Mouse (Mus musculus): ENCODE measurements around the gene Pik3c2b. TPM values are rescaled to one million over a fixed set of nuclear protein-coding genes. Genes with fewer than 3 reads are reported as not detected.
"Not testable (repeated sequence)": the region's sequence is repeated elsewhere in the genome, so short reads cannot be mapped to it uniquely, and the experiment has no call there.

Gene Pik3c2b
- total RNA-seq, 2 experiments from 2014 or later = 12.3 to 17.3 TPM

- no peak for DNase-seq (ENCODE audit: extremely low spot score in 1 of 2, low spot score in 1 of 2)
These were observed 12.5 kb upstream of the Pik3c2b start for GRCm38 (mm10) chr1:133032981-133033315.

DNA sequence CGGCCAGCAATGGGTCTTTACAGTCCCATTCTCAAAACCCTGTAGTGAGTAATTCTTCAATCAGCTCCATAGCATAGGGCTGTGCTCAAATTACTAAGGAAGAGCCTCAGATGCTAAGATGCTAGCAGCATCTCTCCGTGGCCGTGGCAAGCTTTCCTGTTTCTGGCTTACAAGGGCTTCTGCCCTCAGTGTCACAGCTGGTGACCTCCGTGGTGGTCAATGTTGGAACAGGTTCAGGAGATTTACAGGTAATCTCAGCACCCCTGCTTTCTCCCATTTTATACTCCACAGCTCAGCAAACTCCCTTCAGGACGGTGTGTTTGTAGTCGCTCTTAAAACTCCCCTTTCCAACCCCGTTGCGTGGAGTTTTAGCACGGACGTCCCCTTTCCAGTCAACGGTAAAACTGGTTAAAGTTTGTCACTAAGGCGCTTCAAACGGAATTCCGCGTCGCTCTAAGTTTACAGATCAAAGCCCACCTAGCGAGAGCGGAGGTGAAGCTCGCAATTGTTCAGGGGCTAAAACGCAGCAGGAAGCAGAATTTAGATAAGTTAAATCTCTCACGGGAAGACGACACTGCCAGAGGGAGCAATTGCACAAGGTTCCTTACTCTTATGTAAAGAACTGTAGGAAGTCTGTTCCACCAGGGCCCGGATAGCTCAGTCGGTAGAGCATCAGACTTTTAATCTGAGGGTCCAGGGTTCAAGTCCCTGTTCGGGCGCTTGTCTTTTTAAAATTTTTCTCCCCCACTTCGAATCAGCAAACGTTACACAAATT lies 12.0 kb upstream of the Pik3c2b start:
- peak; percentile 48 to 60 for DNase-seq (ENCODE audit: extremely low spot score in 1 of 2, low spot score in 1 of 2)

- DNase-seq (ENCODE audit: extremely low spot score in 1 of 2, low spot score in 1 of 2) = peak in 1 of 2 experiments; percentile 63
These were observed 11.4 kb upstream of the Pik3c2b start for GRCm38 (mm10) chr1:133034091-133034460.

DNA sequence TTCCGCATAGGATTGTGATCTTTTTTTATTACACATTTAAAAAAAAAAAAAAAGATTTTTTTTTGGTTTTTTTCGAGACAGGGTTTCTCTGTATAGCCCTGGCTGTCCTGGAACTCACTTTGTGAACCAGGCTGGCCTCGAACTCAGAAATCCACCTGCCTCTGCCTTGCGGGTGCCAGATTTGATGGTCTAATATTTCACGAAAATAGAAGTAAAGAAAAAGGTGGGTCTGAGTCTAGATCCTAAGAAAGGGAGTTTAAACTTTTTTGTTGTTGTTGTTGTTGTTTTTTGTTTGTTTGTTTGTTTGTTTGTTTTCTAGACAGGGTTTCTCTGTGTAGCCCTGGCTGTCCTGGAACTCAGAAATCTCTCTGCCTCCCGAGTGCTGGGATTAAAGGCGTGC lies 10.8 kb upstream of the Pik3c2b start:
- not testable (repeated sequence) for DNase-seq (ENCODE audit: extremely low spot score in 1 of 2, low spot score in 1 of 2)

DNA sequence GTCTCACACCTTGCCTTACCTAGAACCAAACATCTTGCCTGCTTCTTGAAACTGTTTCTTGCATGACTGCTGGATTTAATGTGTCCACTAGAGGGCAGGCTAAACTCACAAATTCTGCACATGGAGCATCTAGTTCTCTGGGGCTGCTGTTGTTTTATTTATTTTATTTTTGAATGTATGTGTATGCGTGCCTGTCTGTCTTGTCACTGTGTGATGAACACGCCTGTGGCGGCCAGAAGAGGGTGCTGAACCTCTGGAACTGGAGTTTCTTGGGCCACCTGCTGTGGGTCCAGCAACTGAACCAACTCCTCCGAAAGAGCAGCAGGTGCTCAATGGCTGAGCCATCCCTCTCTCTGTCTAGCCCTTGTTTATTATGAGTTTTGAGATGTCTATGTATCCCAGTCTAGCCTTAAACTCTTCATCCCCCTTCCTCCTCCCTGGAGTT lies 5.9 kb upstream of the Pik3c2b start:
- DNase-seq (ENCODE audit: extremely low spot score in 1 of 2, low spot score in 1 of 2) = peak in 1 of 2 experiments; percentile 55

DNA sequence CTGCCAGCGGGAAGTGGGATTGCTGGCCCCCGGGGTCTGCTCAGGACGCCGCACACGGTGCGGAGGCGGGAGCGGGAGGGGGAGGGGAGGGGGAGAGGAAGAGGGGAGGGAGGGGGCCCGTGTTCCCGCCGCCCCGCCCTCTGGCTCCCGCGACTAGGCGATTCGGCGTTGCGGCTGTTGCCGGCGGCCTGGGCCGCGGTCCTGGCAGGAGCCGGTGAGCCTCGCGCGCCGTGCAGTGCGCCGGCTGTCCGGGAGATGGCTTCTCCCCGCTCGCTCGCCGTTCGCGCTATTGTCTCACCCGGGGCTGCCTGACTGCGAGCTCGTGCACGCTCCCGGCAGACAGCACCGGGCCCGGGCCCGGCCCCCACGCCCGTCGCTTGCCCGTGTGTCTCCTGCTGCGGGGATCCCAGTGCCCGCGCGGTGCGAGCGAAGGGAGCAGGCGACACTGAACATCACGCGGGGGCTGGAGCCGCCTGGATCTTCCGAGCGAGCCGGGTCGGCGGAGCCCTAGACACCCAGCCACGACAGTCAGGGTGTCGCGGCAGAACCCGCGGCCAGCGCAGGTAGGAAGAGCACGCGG lies 484 bp downstream of the Pik3c2b start:
- DNase-seq (ENCODE audit: extremely low spot score in 1 of 2, low spot score in 1 of 2) = peak; percentile 54 to 70

- DNase-seq (ENCODE audit: extremely low spot score in 1 of 2, low spot score in 1 of 2) = no peak
These were observed 1.0 kb downstream of the Pik3c2b start for GRCm38 (mm10) chr1:133046441-133046931.

DNA sequence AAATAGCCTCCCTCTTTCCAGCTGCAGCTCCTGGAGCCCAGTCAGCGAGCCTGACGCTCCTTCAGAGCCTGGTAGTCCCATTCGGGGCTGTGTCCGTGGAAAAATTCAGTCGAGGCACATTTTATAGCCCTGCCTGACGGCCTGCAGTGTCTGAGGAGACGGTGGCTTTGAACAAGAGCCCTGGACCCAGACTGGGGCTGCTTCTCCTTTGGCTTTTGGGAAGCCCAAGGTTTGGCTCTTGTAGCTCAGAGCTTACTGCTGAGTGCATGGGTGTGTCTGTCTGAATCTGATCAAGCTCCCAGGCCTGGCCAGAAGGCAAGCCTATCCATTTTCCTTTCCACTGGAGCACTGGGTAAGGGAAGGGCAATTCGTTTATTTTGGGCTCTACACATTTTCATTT lies 2.1 kb downstream of the Pik3c2b start:
- no peak for DNase-seq (ENCODE audit: extremely low spot score in 1 of 2, low spot score in 1 of 2)

DNA sequence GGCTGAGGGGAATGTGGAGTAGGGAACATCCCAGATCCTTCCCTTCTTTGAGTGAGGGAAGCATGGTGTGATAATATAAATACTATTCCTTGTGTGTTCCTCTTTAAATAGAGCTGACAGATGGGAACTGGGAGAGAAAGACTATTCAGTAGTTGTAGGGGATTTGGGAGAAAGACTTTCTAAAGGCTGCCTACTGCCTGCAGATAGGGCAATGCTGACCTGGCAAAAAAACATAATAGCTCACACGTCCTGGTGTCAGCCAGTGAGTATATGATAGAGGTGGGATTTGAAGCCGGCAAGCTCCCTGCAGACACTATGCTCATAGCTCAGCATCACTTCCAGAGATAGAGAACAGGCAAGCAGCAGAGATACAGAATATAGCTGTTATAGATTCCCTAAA lies 3.2 kb downstream of the Pik3c2b start:
- DNase-seq (ENCODE audit: extremely low spot score in 1 of 2, low spot score in 1 of 2) = no peak

DNA sequence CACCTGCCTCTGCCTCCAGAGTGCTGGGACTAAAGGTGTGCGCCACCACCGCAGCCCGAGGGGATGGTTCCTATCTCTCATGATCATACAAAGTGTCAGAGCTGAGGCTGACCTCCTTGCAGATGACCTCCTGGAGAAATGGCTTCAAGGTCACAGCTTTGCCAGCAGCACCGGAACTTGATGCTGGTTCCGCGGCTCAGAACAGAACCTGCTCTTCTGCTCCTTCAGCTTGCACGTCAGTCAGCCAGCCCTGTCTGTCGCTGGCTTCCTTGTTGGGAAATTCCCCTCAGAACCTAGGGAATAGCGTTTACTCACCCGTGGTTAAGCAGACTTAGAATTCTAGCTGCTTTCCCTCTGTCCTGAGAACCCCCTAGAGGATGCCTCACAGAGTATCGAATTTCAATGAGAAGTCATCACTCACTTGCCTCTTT lies 4.5 kb downstream of the Pik3c2b start:
- no peak for DNase-seq (ENCODE audit: extremely low spot score in 1 of 2, low spot score in 1 of 2)

- DNase-seq (ENCODE audit: extremely low spot score in 1 of 2, low spot score in 1 of 2) = no peak
These were observed 6.4 kb downstream of the Pik3c2b start for GRCm38 (mm10) chr1:133051829-133052228.

DNA sequence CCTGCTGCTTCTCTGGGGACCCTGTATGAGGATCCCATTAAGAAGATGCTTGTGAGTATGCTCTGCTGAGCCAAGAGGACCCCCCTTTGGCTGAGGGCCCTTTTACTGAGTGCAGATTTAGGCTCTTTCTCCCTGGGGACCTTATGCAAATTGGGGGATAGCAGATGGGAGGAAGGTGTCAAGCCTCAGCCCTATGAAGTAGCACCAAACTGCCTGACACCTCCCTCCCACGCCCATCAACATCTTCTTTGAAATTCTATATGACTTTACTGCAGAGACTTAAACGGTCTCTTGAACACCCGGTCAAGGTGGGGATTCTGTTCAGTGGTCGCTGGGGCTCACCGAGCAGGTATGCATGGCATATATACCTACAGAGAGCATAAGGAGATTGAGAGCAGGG lies 7.6 kb downstream of the Pik3c2b start:
- DNase-seq (ENCODE audit: extremely low spot score in 1 of 2, low spot score in 1 of 2) = no peak

DNA sequence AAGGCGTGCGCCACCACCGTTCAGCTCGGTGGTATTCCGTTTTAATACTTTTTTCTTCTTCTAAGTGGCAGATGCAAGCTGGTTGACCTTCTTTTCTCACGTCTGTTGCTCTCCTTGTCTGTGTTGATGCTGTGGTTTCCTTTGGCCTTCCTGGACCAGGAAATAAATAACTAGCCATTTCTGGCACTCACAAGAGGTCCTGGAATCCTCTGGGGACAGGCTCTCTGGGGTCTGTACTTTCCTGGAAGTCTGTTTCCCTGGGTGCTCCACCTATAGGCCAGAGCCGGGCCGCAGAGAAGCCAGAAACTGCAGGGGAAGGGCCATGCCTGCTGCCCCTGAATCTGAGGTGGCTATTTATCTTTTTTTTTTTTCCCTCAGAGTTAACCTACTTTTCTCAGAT lies 8.9 kb downstream of the Pik3c2b start:
- DNase-seq (ENCODE audit: extremely low spot score in 1 of 2, low spot score in 1 of 2) = no peak

- DNase-seq (ENCODE audit: extremely low spot score in 1 of 2, low spot score in 1 of 2) = no peak
These were observed 12.0 kb downstream of the Pik3c2b start for GRCm38 (mm10) chr1:133057345-133058034.

DNA sequence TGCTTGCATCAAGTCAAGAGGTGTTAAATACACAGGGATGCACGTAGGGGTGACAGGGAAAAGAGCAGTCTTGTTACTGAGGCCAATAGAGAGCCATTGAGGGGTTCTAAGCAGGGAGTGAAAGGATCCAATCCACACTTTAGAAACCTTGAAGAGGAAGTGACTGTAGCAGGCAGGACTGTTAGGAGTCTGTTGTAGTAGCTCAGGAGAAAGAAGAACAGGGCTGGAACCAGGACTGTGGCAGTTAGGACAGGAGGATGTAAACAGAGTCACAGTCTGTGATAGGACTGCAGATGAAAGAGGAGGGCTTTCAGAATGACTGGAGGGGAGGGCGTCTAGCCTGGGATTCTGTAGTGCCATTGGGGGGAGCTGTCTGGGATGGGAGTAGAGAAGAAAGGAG lies 14.1 kb downstream of the Pik3c2b start:
- no peak for DNase-seq (ENCODE audit: extremely low spot score in 1 of 2, low spot score in 1 of 2)

DNA sequence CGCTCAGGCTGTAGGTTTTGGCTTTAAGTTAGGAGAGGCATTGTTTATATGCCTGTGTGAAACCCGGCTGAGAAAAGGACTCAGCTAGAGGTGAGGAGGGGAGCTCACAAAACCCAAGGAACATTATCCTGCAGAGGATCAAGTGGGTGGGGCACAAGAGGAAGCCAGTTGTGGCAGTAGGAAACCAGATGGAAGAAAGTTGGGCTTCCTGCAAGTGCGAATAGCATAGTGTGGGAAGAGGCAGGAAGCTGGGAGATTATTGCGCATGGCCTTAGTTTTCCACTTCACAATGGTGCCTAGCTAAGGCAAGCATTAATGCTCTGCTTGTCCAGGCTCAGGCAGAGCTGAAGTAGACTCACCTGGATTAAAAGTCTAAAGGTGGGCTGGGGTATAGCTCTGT lies 15.2 kb downstream of the Pik3c2b start:
- DNase-seq (ENCODE audit: extremely low spot score in 1 of 2, low spot score in 1 of 2) = no peak

GRCm38 (mm10) chr1:133063164-133063563 lies 17.7 kb downstream of the Pik3c2b start:
- DNase-seq (ENCODE audit: extremely low spot score in 1 of 2, low spot score in 1 of 2) = no peak

- no peak for DNase-seq (ENCODE audit: extremely low spot score in 1 of 2, low spot score in 1 of 2)
These were observed 22.8 kb downstream of the Pik3c2b start for GRCm38 (mm10) chr1:133068268-133068667.

DNA sequence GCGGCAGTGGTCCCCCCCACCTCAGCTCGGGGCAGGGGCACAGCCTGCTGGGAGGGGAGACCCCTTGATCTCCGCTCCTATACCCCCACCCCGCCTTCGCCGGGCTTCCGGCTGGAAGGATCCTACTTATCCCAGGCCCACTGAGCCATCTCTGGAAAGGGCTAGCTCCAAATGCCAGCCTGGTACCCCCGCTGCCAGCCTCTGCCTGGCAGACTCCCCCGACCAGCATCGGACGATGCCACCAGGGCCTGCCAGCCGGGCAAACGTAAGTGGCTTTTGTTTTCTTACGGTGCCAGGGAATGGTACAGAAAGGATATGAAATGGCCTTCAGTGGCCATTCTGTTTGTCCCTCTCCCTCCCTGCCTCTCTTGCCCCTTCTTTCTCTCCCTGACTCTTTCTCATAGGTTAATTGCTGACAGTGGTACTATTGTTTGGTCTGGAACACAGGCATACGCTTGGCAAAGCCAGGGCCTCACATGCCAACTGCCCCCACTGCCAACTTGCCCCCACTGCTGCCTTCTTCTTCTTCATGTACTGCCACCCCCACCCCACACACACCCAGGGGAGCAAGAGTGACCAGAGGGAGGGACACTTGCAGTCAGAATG lies 23.3 kb downstream of the Pik3c2b start:
- no peak for DNase-seq (ENCODE audit: extremely low spot score in 1 of 2, low spot score in 1 of 2)

- no peak for DNase-seq (ENCODE audit: extremely low spot score in 1 of 2, low spot score in 1 of 2)
These were observed 24.0 kb downstream of the Pik3c2b start for GRCm38 (mm10) chr1:133069275-133070120.

All from layer of hippocampus, postnatal 25 days (tissue).